Mouse (Mus musculus): Measurements from ENCODE around the gene Mup18. TPM values are rescaled to one million over a fixed set of nuclear protein-coding genes. Genes with fewer than 3 reads are reported as not detected.

Mup18 gene
- polyA plus RNA-seq (2012; rRNA removed): not detected in 2 replicates

GRCm38 (mm10) chr4:61674036-61674435, at the start of gene Mup18:
TSS of gene Mup18 (minus strand) at chr4:61674136.

Other genes starting within 250 kb of the Mup18 start
- not detected in 2 replicates for gene Mup15, start 234.4 kb downstream of the Mup18 start, polyA plus RNA-seq (2012; rRNA removed)
- gene Mup16, start 154.6 kb downstream of the Mup18 start, polyA plus RNA-seq (2012; rRNA removed): not detected in 2 replicates
- not detected in 2 replicates for gene Mup17, start 78.3 kb downstream of the Mup18 start, polyA plus RNA-seq (2012; rRNA removed)
- not detected in 2 replicates for gene Mup19, start 108.1 kb upstream of the Mup18 start, polyA plus RNA-seq (2012; rRNA removed)
- not detected in 2 replicates for gene Mup5, start 161.1 kb upstream of the Mup18 start, polyA plus RNA-seq (2012; rRNA removed)